Mouse (Mus musculus): ENCODE measurements around the gene Clec14a.
"Not testable (repeated sequence)": the region's sequence is repeated elsewhere in the genome, so short reads cannot be mapped to it uniquely, and the experiment has no call there.

Gene Clec14a

DNA sequence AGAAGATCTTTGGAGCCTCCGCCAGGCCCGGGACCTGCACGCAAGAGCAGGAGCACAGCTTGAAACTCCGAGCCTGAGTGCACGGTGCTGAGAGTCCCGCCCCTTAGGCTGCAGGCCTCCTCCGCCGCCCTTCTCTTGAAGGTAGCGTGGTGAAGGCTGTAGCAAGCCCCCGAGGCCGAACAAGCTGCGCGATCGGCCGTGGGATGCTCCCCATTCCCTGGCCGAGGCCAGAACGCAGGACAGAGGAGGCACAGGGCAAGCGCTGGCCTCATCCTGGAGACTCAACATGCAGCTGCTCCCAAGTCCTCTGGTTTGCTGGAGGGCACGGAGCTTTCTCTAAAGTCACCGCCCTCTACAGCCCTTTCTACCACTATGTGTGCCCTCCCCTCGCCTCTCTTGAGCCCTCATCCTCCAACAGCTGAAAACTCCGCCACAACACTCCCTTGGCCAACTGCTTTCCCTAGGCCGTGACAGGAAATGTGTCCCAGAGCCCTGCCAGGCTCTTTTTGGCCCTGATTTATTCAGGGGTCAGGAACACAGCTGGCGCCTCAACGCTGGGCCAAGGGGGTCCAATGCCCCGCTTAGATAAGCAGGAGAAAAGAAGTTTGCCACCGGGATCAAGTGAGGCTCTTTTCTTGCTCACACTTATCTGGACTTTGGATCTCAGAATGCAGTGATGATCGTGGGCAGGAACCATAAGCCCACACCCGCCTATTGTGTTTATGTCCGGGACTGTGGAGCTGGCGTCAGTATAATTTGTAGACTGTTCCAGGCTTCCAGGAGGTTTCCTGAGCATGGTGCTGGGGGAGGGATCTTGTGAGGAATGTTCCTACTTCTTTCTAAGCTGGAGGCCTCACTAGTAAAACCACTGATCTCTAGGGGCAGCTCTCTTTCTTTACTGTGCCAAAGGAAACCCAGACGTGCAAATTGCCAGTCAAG lies at the start of gene Clec14a:
Clec14a (minus strand) TSS at position 728 of the 939 bp plus-strand sequence.
- DNase-seq = no peak

GRCm38 (mm10) chr12:58307835-58308234 lies 38.7 kb upstream of the Clec14a start:
- DNase-seq = no peak

- not testable (repeated sequence) for DNase-seq
Observed at GRCm38 (mm10) chr12:58306402-58306801, 37.3 kb upstream of the Clec14a start.

GRCm38 (mm10) chr12:58305567-58305966 lies 36.5 kb upstream of the Clec14a start:
- no peak for DNase-seq

GRCm38 (mm10) chr12:58296980-58297379 lies 27.9 kb upstream of the Clec14a start:
- no peak for DNase-seq

- DNase-seq = no peak
Observed at GRCm38 (mm10) chr12:58285912-58286311, 16.8 kb upstream of the Clec14a start.

- no peak for DNase-seq
Observed at GRCm38 (mm10) chr12:58270520-58270919, 1.4 kb upstream of the Clec14a start.

DNA sequence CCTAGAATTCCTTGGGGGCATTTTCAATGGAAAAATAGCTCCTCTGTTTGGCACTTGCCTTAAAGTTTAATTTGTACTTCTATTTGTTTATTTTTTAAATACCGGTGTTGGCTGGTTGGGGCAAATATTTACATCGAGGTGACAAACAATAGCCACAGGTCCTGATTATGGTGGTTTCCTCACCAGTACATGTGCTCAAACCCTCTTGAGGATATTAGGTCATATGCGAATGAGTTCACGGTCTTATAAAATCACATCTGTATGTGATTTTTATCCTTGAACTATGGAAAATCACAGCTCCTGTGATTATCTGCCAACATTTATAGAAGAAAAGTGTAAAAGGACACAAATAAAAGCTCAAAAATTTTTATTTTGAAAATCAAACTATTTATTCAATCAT lies 415 bp upstream of the Clec14a start:
- no peak for DNase-seq

GRCm38 (mm10) chr12:58268186-58268562 lies 916 bp downstream of the Clec14a start:
- DNase-seq = no peak

DNA sequence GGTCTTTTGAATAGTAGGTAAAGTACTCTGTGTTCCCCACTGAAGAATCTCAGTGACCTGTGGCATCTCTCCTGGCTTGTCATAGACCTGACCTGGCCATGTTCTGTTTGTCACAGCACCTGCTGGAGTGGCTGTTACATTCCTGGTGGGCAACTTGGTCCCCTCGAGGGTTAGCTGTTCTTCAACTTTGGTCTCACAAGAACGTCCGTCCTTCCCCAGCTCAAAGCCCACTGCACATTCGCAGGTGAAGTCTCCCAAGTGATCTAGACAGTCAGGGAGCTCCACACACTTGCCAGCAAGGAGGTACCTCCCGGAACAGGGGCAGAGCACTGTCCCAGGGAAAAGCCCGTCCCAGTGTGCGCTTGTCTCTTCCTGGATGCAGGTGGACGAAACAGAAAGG lies 1.3 kb downstream of the Clec14a start:
- DNase-seq = no peak

DNA sequence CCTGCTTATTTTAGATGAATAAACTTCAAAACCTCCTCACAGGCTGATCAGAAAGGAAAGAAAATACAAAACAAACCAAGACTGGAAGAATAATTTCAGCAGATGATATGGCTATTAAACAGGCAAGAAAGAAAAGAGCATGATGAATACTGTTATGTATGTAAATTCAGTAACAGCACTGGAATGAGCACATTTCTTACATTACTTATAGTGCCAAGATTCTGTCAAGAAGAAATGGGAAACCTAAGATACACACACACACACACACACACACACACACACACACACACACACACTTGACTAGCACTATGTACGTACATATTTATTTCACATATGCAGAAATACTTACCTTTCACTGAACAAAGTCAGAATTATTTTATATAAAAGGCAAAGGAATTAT lies 17.2 kb downstream of the Clec14a start:
- no peak for DNase-seq

DNA sequence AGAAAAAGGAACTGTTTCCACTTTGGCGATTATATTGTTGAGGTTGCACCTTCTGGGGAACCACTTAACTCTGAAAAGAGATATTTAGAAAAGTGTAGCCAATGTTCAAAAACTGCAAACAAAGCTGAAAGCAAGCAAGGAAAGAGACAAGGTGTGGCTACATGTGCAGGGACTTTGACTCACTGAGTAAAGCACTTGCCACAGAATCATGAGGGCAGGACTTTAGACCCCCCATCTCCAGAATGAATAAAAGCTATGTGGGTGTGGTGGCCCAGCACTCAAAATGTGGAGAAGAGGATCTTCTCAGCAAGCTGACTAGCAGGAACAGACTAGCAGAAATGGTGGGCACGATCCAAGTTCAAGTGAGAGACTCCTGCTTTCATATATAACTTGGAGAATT lies 36.6 kb downstream of the Clec14a start:
- DNase-seq = no peak

- no peak for DNase-seq
Observed at GRCm38 (mm10) chr12:58225644-58226043, 43.4 kb downstream of the Clec14a start.

DNA sequence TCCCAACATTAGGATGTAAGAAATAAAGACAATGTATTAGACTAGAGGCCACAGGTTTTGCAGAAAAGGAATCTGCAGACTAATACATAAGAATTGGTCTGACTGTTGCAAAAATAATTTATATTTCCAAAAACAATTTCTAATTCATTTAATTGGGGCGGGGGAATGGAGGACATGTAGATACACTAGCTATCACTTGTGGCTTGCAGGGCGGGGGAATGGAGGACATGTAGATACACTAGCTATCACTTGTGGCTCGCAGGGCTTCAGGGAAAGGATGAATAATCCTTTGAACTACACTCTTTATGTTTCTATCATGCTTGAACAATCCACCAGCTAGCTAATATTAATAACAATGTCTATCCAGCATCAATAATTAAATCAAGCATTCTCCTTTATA lies 50.0 kb downstream of the Clec14a start:
- DNase-seq = no peak

- no peak for DNase-seq
Observed at GRCm38 (mm10) chr12:58216218-58216617, 52.9 kb downstream of the Clec14a start.

Measured in thymus, postnatal 36 days (tissue).